Mouse (Mus musculus): ENCODE results near the gene Ak5. TPM values are rescaled to one million over a fixed set of nuclear protein-coding genes. Genes with fewer than 3 reads are reported as not detected.

Ak5 gene
- total RNA-seq, 4 experiments from 2014 or later = 0.34 to 0.92 TPM; not detected in 2

DNA sequence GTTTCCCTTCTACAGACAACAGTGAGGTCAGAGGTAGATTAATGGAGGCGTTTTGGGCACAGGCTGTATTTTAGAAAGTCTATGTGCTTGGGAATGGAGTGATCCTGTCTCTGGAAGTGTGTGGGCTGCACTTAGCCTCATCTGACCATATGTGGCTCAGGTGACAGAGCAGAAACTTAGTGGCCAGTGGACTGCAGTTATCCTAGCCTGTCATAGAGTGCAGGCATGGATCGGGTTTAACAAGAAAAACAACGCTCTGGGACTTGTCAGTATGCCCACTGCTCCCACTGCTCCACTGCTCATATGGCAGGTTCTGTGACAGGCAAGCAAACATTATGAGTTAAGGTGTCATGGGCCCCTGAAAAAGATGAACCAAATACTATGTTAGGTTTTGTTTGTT, 148.1 kb downstream of the Ak5 start:
- DNase-seq (ENCODE audit: low spot score in 2 of 2) = no peak

DNA sequence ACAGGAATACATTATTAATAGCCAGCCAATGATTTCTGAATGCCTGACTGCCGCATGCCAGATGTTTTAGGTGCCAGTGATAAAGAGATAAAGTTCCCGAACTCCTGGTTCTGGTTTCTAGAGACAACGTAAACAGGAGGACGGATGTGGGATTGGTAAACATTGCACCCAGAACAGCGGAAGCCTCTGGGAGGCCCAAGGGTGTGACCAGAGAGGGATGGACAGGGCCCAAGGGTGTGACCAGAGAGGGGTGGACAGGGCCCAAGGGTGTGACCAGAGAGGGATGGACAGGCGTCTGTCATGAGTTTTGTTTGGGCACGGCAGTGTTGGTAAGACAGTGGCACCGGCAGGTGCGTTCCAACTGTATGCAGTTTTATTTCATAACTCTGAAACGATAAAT, 148.6 kb downstream of the Ak5 start:
- DNase-seq (ENCODE audit: low spot score in 2 of 2) = no peak

DNA sequence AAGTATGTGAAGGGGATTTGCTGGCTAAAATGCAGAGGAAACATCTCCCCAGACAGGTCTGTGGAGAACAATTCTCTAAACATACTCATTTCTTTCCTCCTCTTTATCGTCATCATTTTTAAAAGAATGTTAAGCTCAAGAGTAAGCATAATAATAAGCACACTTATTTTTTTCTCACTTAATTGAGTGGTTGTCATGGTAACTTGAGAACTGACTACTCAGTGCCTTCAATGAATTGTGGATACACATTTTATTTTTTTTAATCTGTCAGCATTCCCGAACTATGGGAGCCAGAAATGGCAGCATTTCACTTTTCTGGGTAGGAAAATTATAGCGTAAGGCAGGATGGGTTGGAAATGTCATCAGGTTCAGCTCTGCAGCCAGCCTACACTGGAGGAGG, 151.6 kb downstream of the Ak5 start:
- no peak for DNase-seq (ENCODE audit: low spot score in 2 of 2)

DNA sequence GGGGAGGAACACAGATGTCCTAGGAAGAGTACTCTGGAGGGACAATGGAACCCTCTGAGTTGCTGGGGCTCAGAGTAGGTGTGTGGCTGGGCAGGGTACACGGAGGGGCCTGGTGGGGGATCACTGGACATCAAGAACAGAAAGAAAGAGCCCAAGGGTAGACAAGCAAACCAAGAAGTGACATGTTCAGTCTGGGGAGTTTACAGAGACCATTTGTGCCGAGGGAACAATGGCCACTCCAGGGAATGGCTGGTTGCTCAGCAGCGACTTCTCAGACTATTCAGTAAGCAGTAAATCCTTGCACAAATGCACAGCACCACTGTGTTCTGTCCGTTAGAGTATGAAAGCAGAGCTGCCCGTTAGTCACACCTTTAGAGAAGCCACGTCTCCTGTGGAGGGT, 152.2 kb downstream of the Ak5 start:
- no peak for DNase-seq (ENCODE audit: low spot score in 2 of 2)

DNA sequence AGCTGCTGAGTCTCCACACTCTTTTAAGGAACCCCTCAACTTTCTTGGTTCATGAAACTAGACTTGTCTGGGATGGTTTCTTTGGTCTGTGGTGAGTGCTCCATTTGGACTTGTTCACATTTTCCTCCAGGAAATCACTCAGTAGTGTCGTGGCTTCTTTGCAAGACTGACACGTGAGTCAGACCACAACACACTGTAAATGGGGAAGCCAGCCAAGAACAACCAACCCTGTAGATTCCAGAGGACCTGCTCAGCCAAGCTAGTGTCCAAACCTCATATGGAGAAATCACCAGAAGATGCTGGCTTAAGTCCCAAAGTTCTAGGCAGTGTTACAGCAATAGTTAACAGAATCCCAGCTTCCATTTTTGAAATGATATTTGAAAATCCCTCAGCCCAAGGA, 155.6 kb downstream of the Ak5 start:
- DNase-seq (ENCODE audit: low spot score in 2 of 2) = no peak

DNA sequence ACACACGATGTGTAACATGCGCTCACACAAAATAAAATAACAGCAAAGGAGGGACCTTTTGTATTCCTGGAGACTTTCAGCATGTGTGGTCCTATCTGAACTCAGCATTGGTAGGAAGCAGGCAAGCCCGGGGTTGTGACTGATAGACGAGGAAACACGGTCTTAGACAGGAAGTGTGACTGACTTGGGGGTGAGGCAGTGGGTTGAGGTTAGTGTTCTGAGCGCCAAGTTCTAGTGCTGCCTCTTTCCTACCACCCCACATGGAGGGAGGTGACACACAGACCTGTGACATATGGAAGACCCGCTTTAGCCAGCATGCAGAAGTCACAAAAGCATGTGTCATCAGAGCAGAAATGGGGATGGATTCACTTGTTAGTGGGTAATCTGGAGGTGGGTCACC, 158.9 kb downstream of the Ak5 start:
- no peak for DNase-seq (ENCODE audit: low spot score in 2 of 2)

DNA sequence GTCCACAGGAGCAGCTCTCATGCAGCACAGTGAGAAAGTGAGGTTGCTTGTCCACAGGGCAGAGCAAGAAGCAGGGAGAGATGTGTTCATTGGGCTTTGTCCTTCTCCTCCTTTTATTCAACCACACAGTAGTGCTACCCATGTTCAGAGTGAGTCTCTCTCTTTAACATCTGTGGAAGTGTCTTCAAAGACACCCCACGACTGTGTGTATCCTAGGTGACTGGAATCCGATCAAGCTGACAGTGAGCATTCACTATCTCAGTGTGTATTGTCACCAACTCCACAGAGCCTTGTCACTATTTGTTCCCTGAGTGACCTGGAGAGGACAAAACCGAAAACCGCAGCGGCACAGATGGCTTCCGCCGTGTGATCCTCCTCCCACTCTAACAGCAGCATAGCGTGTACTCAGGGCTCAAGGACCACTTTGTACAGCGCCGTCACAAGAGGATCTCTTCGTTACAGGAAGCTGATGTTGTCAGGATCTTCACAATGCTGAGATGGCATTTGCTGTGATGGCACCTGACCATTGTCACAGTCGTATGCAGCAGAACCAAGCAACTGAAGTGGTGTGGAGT, 159.7 kb downstream of the Ak5 start:
- DNase-seq (ENCODE audit: low spot score in 2 of 2) = no peak

DNA sequence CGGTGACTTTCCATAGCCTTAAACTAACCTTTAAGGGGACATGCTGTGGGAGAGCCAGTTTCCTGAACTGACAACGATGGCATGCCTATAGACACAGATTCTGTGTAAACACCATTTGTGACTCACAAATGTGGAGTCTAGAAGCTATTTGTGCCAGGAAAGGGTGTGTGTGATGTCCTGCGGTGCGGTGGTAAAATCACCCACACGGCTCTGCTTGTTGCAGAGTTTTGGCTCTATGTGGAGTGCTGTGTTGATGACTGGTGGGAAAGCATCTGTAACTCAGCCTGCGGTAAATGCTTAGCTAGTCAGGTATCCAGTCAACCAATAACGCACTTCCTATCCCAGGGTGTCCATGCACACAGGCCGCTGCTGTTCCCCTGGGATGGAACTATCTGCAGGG, 160.3 kb downstream of the Ak5 start:
- no peak for DNase-seq (ENCODE audit: low spot score in 2 of 2)

DNA sequence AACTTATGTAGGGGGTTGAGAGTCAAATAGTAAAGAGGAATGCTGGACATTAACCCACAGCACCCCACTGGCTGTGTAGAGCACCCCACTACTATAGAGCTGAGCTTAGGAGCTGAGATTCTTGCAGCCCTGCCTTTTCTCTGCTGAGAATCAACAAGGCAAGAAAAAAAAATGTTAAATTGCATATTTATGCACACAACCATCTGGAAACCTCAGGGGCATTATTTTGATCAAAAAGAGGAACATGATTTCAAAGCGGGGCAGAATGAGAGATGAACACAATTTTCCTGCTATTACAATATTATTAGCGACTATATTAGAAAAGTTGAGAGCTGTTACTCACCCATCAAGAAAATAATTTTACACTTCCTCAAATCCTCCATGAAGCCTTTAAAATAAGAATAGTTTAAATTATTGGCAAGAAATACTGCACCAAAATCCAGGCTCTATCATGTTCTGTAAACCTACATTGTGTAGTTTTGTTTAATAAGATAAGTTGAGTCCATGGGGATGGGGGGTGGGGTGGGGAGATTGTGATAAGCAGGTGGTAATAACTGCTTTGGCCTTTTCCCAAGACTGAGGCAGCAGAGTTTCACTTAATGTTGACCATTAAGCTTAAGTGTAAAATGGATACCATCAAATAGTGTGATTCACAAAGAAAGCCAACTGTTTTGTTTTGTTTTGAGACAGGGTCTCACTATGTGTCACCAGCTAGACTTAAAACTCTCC, 169.0 kb downstream of the Ak5 start:
- DNase-seq (ENCODE audit: low spot score in 2 of 2) = no peak

DNA sequence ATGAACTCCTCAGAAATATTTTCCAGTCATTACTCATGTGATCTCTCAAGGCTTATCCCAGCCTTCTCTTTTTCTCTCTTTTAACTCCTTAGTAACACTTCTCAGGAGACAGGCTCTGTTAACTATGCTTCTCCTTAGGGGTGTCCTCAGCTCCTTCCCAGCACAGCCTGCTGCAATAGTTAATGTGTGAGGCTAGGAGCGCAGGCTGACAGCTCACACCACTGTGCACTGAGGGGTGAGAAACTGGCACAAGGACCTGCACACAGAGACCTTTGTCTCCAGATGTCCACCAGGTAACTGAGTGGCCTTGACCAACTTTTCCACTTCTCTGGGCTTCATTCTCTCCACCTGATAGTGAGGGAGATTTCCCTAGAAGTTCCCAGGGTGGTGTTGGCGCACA, 170.3 kb downstream of the Ak5 start:
- DNase-seq (ENCODE audit: low spot score in 2 of 2) = no peak

DNA sequence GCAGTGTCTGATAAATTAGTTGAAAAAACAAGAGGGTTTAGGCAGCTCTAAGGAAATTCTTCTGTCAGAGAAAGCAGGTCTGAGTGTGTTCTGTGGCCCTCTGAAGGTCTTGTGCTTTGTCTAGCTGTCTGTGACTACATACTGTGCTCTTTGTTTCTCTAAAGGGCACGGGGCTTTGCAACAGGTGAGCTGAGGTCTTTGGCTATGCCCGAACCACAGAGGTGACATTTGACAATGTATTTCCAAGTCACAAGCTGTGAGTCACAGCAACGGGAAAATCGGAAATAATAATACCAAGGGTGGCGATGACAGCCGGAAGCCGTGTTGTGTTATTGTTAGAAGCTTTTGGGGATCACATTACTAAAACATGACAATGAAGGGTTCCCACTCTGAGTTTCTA, 171.1 kb downstream of the Ak5 start:
- DNase-seq (ENCODE audit: low spot score in 2 of 2) = no peak

DNA sequence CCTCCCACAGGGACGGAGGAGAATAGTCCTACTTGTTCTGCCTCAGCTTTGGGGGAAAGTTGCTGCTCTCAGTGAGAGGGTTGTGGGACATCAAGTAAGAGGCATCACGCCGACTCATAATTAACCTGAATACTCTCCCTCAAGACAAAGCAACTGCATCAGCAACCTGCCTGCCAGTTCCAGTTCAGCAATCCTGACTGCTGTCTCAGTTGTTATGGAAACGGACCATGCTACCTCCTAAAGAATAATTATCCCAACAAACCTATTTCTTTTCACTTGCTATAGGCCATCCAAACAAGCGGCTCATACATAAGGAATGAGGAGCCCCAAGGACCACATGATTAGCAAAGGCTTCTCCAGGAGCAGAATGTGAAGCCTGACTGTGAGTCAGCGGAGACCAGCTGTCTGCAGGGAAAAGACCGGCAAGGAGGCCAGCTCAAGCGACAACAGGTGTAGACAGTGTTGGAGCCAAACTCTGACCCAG, 172.7 kb downstream of the Ak5 start:
- DNase-seq (ENCODE audit: low spot score in 2 of 2) = no peak

DNA sequence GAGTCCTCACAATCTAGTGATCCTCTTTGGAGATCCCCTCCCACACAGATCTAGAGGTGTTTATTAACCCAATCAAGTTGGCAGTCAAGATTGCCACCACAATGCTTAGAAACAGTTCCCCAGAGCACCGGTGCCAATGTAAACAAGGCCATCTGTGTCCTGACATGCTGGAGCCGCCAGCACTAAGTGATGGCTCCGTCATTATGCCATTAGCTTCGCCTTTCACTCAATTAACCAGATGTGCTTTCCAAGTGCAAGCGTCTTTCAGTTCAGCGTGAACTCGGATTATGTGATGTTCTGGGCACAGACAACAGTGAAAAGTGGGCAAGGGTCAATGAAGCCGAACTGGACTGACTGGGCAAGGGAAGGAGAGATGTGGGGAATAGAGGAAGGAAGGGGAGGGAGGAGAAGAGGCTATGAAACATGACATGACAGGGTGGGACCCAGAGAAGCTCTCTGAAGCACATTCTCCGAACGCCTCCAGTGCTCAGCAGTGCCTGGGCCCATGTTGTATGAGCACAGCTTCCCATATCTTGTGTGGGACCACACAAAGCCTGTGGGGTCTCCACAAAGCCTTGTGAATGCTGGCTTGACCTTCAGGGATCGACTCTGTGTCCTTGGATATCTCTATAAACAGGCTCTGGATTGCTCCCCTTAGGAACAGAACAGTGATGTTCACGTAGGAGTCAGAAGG, 173.3 kb downstream of the Ak5 start:
- DNase-seq (ENCODE audit: low spot score in 2 of 2) = no peak

DNA sequence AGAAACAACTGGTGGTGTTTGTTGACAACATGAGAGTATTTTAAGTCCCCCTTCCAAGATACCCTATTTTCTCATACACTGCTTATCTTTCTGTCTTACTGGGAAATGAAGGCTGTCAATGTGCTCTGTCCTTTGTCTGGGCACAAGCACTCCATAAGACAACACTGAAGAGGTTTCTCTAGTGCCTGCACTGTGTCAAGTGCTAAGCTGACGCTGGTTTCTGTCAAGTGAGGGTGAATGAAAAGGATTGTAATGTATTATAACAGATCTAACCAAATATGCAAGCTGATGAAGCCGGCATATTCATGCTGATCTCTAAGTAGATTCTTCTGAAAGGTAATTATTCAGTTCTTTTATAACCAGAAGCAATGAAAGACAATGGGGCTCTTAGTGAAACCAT, 174.3 kb downstream of the Ak5 start:
- no peak for DNase-seq (ENCODE audit: low spot score in 2 of 2)

DNA sequence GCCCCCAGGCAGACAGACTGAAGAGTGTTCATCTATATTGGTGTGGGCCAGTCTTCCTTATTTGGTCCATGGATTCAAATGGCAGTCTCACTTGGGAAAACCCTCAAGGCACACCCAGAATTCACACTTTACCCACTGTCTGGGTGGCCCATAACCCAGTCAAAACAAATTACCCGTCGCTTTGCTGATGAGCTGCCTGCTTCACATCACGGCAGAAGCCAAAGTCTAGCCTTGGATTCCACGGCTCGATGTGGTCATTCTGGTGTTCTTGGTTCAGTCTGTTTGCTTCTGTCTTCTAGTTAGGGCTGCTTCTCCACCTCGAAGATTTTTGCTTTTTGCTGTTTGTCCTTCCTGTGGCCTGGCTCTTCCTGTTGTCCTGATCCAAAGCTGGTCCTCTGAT, 175.9 kb downstream of the Ak5 start:
- no peak for DNase-seq (ENCODE audit: low spot score in 2 of 2)

DNA sequence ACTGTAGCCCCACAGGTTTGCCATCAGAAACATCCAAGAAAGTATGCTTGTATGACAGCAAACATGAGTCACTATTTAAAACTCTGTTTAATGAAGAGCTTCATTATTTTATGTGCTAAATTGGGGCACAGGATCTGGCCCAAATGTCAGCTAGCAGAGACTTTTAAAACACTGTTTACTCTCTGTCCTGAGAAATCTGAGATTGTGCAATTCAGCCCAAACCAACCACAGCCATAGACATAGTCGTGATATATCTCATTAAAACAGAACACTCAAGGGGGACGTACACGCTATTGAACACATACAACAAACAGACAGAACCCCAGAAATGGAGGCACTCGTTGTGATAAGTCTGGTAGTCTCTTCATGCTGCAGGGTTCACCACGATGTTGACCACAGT, 177.7 kb downstream of the Ak5 start:
- DNase-seq (ENCODE audit: low spot score in 2 of 2) = no peak

DNA sequence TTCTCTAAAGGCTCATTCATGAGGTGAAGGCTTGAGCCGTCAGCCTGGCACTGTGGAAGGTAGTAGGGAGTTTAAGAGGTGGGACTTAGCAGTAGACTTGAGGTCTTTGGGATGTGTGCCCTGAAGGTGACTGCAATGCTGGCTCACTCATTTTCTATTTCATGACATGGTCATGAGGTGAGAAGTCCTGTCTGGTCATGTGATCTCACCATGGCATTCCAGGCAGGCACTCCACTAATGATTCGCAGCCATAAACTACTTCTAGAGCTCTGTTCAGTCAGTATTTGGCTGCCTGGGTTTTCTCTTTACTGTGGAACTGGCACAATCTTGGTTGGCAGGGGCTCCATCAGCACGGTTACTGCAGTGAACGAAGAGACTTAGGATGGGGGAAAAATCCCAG, 179.2 kb downstream of the Ak5 start:
- DNase-seq (ENCODE audit: low spot score in 2 of 2) = no peak

DNA sequence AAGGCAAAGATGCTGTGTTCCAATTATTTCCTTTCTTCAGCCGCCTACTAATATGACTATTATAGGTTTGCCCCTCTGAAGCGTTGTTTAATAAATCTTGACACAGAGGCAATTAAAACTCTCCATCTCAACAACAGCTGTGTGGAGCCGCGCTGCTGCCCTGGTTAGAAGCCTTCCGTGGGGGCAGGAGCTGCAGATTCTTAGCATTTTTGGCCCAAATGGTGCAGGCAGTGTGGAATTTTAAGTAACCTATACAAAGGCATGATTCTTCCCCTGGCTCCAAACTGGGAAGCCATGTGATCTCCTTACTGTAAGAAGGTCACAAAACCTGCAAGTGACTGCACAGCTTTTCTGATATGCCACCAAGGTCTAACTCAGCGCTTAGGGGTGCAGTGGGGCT, 184.0 kb downstream of the Ak5 start:
- no peak for DNase-seq (ENCODE audit: low spot score in 2 of 2)

DNA sequence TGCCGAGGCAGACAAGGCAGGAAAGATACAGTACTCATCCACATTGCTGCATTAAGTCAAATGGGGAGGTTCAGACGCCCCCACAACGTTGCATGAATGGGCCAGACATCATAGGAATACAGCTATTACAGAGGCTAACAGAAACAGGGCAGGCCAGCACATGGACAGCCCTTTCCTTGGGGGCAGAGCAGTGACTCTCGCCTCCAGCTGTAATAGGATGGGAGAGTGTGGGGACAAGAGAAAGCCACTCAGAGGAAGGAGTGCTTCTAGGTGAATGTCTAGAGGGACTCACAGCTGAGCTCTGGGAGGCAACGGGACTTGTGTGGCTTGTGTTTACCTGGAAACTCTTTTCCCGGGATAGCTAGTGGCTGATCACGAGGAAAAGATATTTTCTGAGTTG, 184.4 kb downstream of the Ak5 start:
- no peak for DNase-seq (ENCODE audit: low spot score in 2 of 2)

DNA sequence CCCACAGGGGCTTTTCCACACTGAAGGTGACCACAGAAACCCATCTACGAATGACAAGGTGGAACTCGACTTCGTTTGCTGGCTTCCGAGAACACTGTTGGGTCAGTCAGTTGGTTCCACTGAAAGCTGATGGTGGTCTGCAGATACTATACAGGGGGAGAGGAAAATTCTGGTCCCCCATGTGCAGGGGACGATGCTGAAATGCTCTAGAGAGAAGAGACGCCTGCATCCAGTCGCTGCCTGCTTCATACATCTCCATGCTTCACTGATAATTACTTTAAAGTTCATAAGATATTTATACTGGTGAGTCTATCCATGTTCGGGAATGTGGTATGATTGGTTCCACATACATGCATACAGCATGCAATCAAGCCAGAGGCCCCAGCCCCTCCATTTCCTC, 186.0 kb downstream of the Ak5 start:
- DNase-seq (ENCODE audit: low spot score in 2 of 2) = no peak

DNA sequence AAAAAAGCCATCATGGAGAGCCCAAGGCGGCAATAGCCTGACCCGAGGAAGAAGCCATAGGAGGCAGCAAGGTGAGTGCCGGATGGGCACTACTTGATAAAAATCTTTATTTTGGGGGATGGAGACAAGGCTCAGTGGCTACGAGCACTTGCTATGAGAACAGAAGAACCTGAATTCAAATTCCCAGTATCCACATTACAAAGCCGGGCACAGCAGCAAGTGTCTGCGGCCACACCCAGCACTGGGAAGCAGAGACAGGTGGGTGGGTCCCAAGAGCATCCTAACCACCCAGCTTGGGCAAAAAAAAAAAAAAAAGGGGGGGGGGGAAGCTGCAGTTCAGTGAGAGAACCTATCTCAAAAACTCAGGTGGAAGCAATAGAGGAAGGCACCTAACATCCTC, 187.8 kb downstream of the Ak5 start:
- no peak for DNase-seq (ENCODE audit: low spot score in 2 of 2)

DNA sequence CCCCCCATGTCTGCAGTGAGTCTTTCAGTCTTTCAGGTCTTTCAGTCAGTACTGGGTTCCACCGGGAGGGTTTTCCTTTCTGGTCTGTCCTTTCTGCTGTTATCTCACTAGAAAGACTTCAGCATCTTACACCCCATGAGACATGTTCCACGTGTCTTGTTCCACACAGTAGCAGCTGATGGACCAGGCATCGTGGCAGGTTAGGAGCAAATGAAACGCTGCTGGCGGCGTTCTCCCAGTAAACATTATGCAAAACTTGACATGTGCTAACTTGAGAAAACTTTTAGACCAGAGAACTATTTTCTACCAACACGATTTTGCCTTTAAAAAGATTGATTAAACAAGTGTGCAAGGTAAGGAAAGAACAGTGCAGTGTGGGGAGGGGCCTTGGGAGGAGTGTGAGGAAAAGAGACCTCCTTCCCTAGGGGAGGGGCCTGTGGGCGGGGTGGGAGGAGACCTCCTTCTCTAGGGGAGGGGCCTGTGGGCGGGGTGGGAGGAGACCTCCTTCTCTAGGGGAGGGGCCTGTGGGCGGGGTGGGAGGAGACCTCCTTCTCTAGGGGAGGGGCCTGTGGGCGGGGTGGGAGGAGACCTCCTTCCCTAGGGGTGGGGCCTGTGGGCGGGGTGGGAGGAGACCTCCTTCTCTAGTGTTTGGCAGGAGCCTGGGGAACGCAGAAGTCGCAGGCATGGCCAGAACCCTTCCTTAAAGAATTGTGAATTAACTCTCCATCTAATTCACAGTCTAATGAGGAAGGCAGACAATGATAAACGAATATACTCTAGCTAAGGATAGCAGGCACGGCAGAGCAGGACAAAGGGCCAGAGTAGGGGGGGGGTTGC, 189.3 kb downstream of the Ak5 start:
- DNase-seq (ENCODE audit: low spot score in 2 of 2) = no peak

Data from gastrocnemius, adult 8-10 months (tissue).